Mouse (Mus musculus) bone marrow macrophage, adult 2 months (primary cell): ENCODE results near the gene Dmbx1.

ENCODE experiments used
- CTCF ChIP-seq: IDR thresholded peaks from 2 replicates; pipeline ENCODE4 v1.5.1; 2012; ENCODE audit warnings: low read depth, mild to moderate bottlenecking, low read length, moderate library complexity
- POLR2A ChIP-seq: IDR thresholded peaks from 2 replicates; pipeline ENCODE4 v1.6.1; 2012; ENCODE audit warnings: mild to moderate bottlenecking, low read depth, low read length, borderline replicate concordance

GRCm38 (mm10) chr4:115908641-115909040, 31.1 kb downstream of the Dmbx1 start:
- no peak for TF ChIP-seq CTCF
- TF ChIP-seq POLR2A = no peak
